Mouse (Mus musculus): ENCODE results near the gene Adra1b. TPM values are rescaled to one million over a fixed set of nuclear protein-coding genes. Genes with fewer than 3 reads are reported as not detected.

Adra1b gene
- polyA plus RNA-seq (2015; fragmentation: Nextera tagmentation; extraction: Ambion mirVana) = 6.5 and 9.0 TPM in 2 replicates

DNA sequence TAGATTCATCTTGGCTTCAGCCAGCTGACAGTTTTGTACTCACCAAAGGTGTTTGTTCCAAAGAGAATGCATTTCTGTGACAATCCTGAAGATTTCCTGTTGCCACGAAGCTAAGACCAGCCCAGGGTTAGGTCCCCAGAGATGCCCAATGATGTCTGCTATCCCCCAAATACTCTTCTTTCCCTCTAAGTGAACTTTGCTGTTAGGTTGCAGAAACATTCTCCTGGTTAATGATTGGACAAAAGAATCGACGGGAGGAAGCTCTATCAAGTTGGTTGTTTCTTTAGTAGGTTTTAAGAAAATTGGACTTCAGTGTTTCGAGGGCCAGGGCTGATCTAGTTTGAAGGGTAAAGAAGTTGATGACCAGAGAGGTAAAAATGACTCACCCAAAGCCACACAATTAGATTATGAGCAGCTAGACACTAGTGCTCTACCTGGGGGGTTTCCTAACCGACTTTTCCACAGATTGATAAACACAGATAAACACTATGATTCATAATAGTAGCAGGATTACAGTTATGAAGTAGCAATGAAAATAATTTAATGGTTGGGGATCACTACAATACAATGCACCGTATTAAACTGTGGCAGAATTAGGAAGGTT is at the start of gene Adra1b:
Gene Adra1b (minus strand): TSS at position 160 of the 604 bp plus-strand sequence.
- H3K9me3 ChIP-seq (ENCODE audit: low read length) = no peaks in the 10 kb centered on the region
- no peak within 1 kb of the TSS for H3K4me3 ChIP-seq (ENCODE audit: low read depth, low read length)
- no peaks in the 10 kb centered on the region for H3K36me3 ChIP-seq (ENCODE audit: insufficient read depth, low read length)
- H3K9ac ChIP-seq (replicated peaks; ENCODE audit: low read depth) = no peak within 1 kb of the TSS
- 68% methylated on average over 6 of the region's 6 CpGs for WGBS
- no peak within 1 kb of the TSS for H3K27ac ChIP-seq (ENCODE audit: low read length)
- no peaks in the 10 kb centered on the region for H3K4me1 ChIP-seq (ENCODE audit: insufficient read depth, low read depth, low read length)
- DNase-seq (ENCODE audit: low spot score) (no peak), ATAC-seq (no peak)
- TF ChIP-seq EP300 (IDR thresholded peaks at IDR 0.05) (no peak), CTCF (IDR thresholded peaks at IDR 0.05) (no peak)
- no peak within 1 kb of the TSS for H3K4me2 ChIP-seq (replicated peaks; ENCODE audit: low read depth, low read length)
- no peaks in the 10 kb centered on the region for H3K27me3 ChIP-seq (replicated peaks; ENCODE audit: insufficient read depth, low read length)

DNA sequence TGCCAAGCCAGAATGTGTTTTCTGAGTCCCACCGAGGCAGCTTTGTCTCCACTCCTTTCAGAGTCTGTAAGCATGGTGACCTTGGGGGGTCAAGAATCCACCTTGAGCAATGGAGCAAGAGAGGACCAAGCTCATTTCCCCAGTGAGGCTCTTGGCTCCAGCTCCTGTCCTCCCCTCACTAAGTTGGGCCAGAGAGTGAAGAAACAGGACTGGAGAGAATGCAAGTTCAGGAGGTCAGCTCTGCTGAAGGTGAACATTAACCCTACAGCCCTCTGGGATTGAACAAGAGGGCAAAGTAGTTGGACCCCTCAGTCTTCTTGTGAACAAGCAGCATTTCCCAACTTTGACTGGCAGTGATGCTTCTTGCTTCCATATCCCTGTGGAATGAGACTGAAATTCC is 49.3 kb upstream of the Adra1b start:
- H3K4me1 ChIP-seq (ENCODE audit: insufficient read depth, low read depth, low read length) = no peaks in the 10 kb centered on the region
- no peak overlapping the region for H3K4me3 ChIP-seq (ENCODE audit: low read depth, low read length)
- 65% methylated on average over 1 of the region's 1 CpGs for WGBS
- no peaks in the 10 kb centered on the region for H3K27me3 ChIP-seq (replicated peaks; ENCODE audit: insufficient read depth, low read length)
- H3K27ac ChIP-seq (ENCODE audit: low read length) = no peak overlapping the region
- H3K36me3 ChIP-seq (ENCODE audit: insufficient read depth, low read length) = no peaks in the 10 kb centered on the region
- no peak for ATAC-seq
- no peak overlapping the region for H3K9ac ChIP-seq (replicated peaks; ENCODE audit: low read depth)
- no peak for DNase-seq (ENCODE audit: low spot score)
- no peaks in the 10 kb centered on the region for H3K9me3 ChIP-seq (ENCODE audit: low read length)
- H3K4me2 ChIP-seq (replicated peaks; ENCODE audit: low read depth, low read length) = no peak overlapping the region
- TF ChIP-seq EP300 (IDR thresholded peaks at IDR 0.05) (no peak), CTCF (IDR thresholded peaks at IDR 0.05) (no peak)

DNA sequence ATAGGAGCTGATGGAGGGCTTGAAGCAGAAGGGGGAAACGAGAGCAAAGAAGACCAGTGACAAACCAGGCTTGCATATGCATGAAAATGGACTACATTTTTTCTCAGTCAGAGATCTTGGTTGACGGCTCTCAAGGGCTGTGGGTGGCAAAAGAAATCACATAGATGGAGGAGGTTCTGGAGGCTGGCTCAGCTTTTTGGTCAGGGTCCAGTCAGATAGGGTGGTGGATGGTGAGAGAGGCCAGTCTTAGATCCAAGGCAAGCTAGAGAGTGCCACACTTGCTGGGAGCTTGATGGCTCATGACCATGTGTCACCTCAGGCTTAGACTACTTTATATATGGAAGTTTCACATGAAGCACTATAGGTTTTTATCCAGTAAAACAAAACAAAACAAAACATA is 42.8 kb upstream of the Adra1b start:
- H3K9me3 ChIP-seq (ENCODE audit: low read length) = no peaks in the 10 kb centered on the region
- no peak overlapping the region for H3K9ac ChIP-seq (replicated peaks; ENCODE audit: low read depth)
- no peaks in the 10 kb centered on the region for H3K4me1 ChIP-seq (ENCODE audit: insufficient read depth, low read depth, low read length)
- H3K4me2 ChIP-seq (replicated peaks; ENCODE audit: low read depth, low read length) = no peak overlapping the region
- H3K36me3 ChIP-seq (ENCODE audit: insufficient read depth, low read length) = no peaks in the 10 kb centered on the region
- WGBS = 67% methylated on average over 2 of the region's 2 CpGs
- no peak for ATAC-seq
- H3K27ac ChIP-seq (ENCODE audit: low read length) = no peak overlapping the region
- no peak overlapping the region for H3K4me3 ChIP-seq (ENCODE audit: low read depth, low read length)
- no peak for DNase-seq (ENCODE audit: low spot score)
- TF ChIP-seq EP300 (IDR thresholded peaks at IDR 0.05) (no peak), CTCF (IDR thresholded peaks at IDR 0.05) (no peak)
- no peaks in the 10 kb centered on the region for H3K27me3 ChIP-seq (replicated peaks; ENCODE audit: insufficient read depth, low read length)

DNA sequence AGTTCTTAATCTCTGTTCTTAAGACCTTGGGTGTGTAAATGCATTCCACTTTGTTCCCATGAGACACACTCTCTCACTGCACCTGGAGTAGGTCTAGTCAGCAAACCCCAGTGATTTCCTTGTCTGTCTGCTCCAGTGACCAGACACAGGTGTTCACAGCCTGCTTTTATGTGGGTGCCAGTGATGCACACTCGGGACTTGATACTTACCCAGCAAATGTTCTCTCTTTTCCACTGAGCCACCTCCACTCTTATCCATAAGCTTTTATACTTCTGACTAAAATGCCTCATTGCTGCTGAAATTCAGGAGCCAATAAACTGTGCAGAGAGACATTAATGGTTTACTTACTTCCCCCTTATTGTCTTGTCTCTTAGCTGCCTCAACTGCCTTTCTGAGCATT is 42.2 kb upstream of the Adra1b start:
- no peak overlapping the region for H3K9ac ChIP-seq (replicated peaks; ENCODE audit: low read depth)
- DNase-seq (ENCODE audit: low spot score) = no peak
- H3K4me2 ChIP-seq (replicated peaks; ENCODE audit: low read depth, low read length) = no peak overlapping the region
- ATAC-seq = no peak
- H3K27ac ChIP-seq (ENCODE audit: low read length) = no peak overlapping the region
- H3K27me3 ChIP-seq (replicated peaks; ENCODE audit: insufficient read depth, low read length) = no peaks in the 10 kb centered on the region
- WGBS = 75% methylated on average over 1 of the region's 1 CpGs
- no peaks in the 10 kb centered on the region for H3K4me1 ChIP-seq (ENCODE audit: insufficient read depth, low read depth, low read length)
- H3K9me3 ChIP-seq (ENCODE audit: low read length) = no peaks in the 10 kb centered on the region
- no peaks in the 10 kb centered on the region for H3K36me3 ChIP-seq (ENCODE audit: insufficient read depth, low read length)
- H3K4me3 ChIP-seq (ENCODE audit: low read depth, low read length) = no peak overlapping the region
- TF ChIP-seq EP300 (IDR thresholded peaks at IDR 0.05) = no peak
- no peak for TF ChIP-seq CTCF (IDR thresholded peaks at IDR 0.05)

DNA sequence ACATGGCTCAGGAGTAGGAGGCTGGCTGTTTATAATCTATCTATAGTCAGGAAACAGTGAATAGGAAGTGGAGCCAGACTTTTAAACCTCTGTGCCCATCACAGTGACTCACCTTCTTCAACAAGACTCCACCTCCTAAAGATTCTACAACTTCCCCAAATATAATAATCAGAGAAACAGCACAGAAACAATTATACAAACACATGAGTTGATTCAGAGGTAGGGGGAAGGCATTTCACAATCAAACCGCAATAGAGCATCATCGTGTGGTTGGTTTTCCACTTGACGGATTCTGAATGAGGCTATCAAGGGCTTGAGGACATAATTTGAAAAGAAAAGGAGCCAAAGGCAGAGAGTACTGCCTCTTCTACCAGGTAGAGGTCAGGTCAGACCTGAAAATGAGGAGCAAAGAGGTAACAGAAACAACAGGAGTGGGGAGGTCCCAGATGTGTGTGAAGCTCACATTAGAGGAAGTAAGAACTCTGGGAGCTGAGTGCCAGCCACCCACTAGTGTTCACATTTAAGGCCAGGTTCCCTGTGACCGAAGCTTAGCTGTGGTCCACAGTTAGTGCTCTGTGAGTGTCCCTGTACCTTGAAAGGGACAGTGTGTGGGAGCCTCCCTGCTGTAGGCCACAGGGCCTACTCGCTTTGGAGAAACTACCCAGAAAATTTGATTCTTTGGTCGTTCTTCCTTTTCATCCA is 39.6 kb upstream of the Adra1b start:
- Histone ChIP-seq H3K9ac (replicated peaks; ENCODE audit: low read depth) (no peak overlapping the region), H3K4me3 (ENCODE audit: low read depth, low read length) (no peak overlapping the region), H3K9me3 (ENCODE audit: low read length) (no peaks in the 10 kb centered on the region), H3K4me2 (replicated peaks; ENCODE audit: low read depth, low read length) (no peak overlapping the region), H3K27ac (ENCODE audit: low read length) (no peak overlapping the region), H3K27me3 (replicated peaks; ENCODE audit: insufficient read depth, low read length) (no peaks in the 10 kb centered on the region), H3K4me1 (ENCODE audit: insufficient read depth, low read depth, low read length) (no peaks in the 10 kb centered on the region), H3K36me3 (ENCODE audit: insufficient read depth, low read length) (no peaks in the 10 kb centered on the region)
- DNase-seq (ENCODE audit: low spot score) = peak; percentile 56
- TF ChIP-seq EP300 (IDR thresholded peaks at IDR 0.05) (peak; percentile 46), CTCF (IDR thresholded peaks at IDR 0.05) (peak; percentile 12)
- ATAC-seq = peak; percentile 64
- 80% methylated on average over 6 of the region's 6 CpGs for WGBS

DNA sequence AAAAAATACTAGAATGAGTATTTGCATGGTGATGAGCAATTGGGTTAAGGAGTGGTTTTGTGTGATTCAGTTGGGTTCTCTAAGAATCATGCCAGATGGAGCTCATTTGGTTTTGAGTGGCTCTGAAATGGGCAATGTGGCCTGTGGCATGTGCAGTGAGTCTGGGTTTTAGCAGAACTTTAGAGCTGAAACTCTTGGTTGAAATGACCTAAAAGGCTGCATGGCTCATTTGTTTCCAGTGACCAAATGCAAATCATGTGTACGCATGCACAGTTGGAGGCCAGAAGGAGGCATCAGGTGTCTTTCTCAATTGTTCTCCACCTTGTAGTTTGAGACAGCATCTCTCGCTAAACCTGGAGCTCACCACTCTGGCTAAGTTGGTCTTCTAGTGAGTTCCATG is 35.0 kb upstream of the Adra1b start:
- WGBS = 86% methylated on average over 2 of the region's 2 CpGs
- H3K27ac ChIP-seq (ENCODE audit: low read length) = no peak overlapping the region
- no peaks in the 10 kb centered on the region for H3K36me3 ChIP-seq (ENCODE audit: insufficient read depth, low read length)
- no peaks in the 10 kb centered on the region for H3K27me3 ChIP-seq (replicated peaks; ENCODE audit: insufficient read depth, low read length)
- no peak overlapping the region for H3K4me3 ChIP-seq (ENCODE audit: low read depth, low read length)
- H3K4me1 ChIP-seq (ENCODE audit: insufficient read depth, low read depth, low read length) = no peaks in the 10 kb centered on the region
- H3K9me3 ChIP-seq (ENCODE audit: low read length) = no peaks in the 10 kb centered on the region
- no peak for DNase-seq (ENCODE audit: low spot score)
- no peak for ATAC-seq
- no peak overlapping the region for H3K4me2 ChIP-seq (replicated peaks; ENCODE audit: low read depth, low read length)
- TF ChIP-seq CTCF (IDR thresholded peaks at IDR 0.05) (no peak), EP300 (IDR thresholded peaks at IDR 0.05) (no peak)
- no peak overlapping the region for H3K9ac ChIP-seq (replicated peaks; ENCODE audit: low read depth)

Data from lung, postnatal 0 days (tissue).